In genomic region chr11:6184202-6184935, GRCm38 (mm10) we compare ENCODE assay signal across 10 mouse cellular contexts. TPM values are rescaled to one million over a fixed set of nuclear protein-coding genes. Genes with fewer than 3 reads are reported as not detected.
DNase-seq lines count a peak whose midpoint lies in the region; ATAC-seq lines count a peak whose summit lies in the region.
"Had no signal": no experiment of that assay in that cellular context is flagged by ENCODE, and none has a peak within 500 bp of the region (broad histone marks: within the 10 kb centered on the region; RNA-seq: fewer than 3 reads in every experiment).

No protein-coding gene starts in this region.

- no peak overlapping the region for H3K4me3 ChIP-seq in forebrain, embryonic 13.5 days
- H3K4me3 ChIP-seq in forebrain, embryonic 10.5 days: no peak overlapping the region
- H3K4me3 ChIP-seq in neural tube, embryonic 13.5 days: no peak overlapping the region
- no peak overlapping the region for H3K4me3 ChIP-seq in liver, embryonic 11.5 days (ENCODE audit: low read depth, low read length)

- H3K36me3 ChIP-seq in forebrain, embryonic 13.5 days (ENCODE audit: poor library complexity, severe bottlenecking): 0 out of 2 replicates have a peak, but pooled peaks cover under 1% of the 10 kb centered on the region
- peaks cover 35% of the 10 kb centered on the region for H3K36me3 ChIP-seq in forebrain, embryonic 10.5 days (replicated peaks)
- H3K36me3 ChIP-seq in neural tube, embryonic 13.5 days: peaks cover under 1% of the 10 kb centered on the region
- H3K36me3 ChIP-seq in liver, embryonic 11.5 days (ENCODE audit: control insufficient read depth, insufficient read depth, low read length): peaks cover 4% of the 10 kb centered on the region; the same call in 1 of the 2 replicates

- no peak overlapping the region for H3K9ac ChIP-seq in forebrain, embryonic 13.5 days
- peak overlapping the region; percentile 10; the same call in 1 of the 2 replicates for H3K9ac ChIP-seq in neural tube, embryonic 13.5 days
- 0 out of 2 replicates have a peak overlapping the region, but pooled peaks have one; percentile 31 for H3K9ac ChIP-seq in liver, embryonic 11.5 days (ENCODE audit: low read depth, low read length)

- ATAC-seq in forebrain, embryonic 13.5 days: no peak
- ATAC-seq in neural tube, embryonic 13.5 days (ENCODE audit: low read depth): no peak
- peak; percentile 62 for ATAC-seq in liver, embryonic 11.5 days (replicated peaks; ENCODE audit: low FRiP score)
- ATAC-seq: midbrain, embryonic 16.5 days had no signal

- DNase-seq in forebrain, embryonic 10.5 days (ENCODE audit: extremely low spot score, low spot score): no peak
- no peak for DNase-seq in neural tube, embryonic 10.5 days (ENCODE audit: extremely low spot score, low spot score)
- no peak for DNase-seq in liver, embryonic 11.5 days (ENCODE audit: low spot score)
- DNase-seq in thymus, postnatal 25 days: peak; percentile 59
- DNase-seq in embryo, embryonic 10.5 days (ENCODE audit: low spot score): no peak
- no peak for DNase-seq in frontal cortex, adult 2 months (ENCODE audit: extremely low spot score in 1 of 2, low spot score in 1 of 2)
- DNase-seq: adrenal gland, postnatal 36 days had no signal

- WGBS in forebrain, embryonic 13.5 days: 79% methylated on average over 11 of the region's 11 CpGs
- 83% methylated on average over 11 of the region's 11 CpGs for WGBS in forebrain, embryonic 10.5 days
- WGBS in neural tube, embryonic 13.5 days: 40% methylated on average over 11 of the region's 11 CpGs
- 57% methylated on average over 11 of the region's 11 CpGs for WGBS in liver, embryonic 11.5 days

- no peaks in the 10 kb centered on the region for H3K27me3 ChIP-seq in forebrain, embryonic 13.5 days
- H3K27me3 ChIP-seq in forebrain, embryonic 10.5 days (ENCODE audit: poor library complexity, severe bottlenecking): no peaks in the 10 kb centered on the region
- no peaks in the 10 kb centered on the region for H3K27me3 ChIP-seq in neural tube, embryonic 13.5 days
- no peaks in the 10 kb centered on the region for H3K27me3 ChIP-seq in liver, embryonic 11.5 days (replicated peaks; ENCODE audit: control insufficient read depth, insufficient read depth, low read length)

- peaks cover 41% of the 10 kb centered on the region for H3K4me1 ChIP-seq in forebrain, embryonic 13.5 days
- peaks cover 23% of the 10 kb centered on the region for H3K4me1 ChIP-seq in forebrain, embryonic 10.5 days
- peaks cover 47% of the 10 kb centered on the region for H3K4me1 ChIP-seq in neural tube, embryonic 13.5 days (replicated peaks)
- peaks cover 25% of the 10 kb centered on the region for H3K4me1 ChIP-seq in liver, embryonic 11.5 days (replicated peaks; ENCODE audit: control insufficient read depth, insufficient read depth, low read length)

- H3K4me2 ChIP-seq in forebrain, embryonic 13.5 days: no peak overlapping the region
- no peak overlapping the region for H3K4me2 ChIP-seq in neural tube, embryonic 13.5 days
- peak overlapping the region; percentile 40 for H3K4me2 ChIP-seq in liver, embryonic 11.5 days

- peak overlapping the region; percentile 44; the same call in 1 of the 2 replicates for H3K27ac ChIP-seq in forebrain, embryonic 13.5 days
- no peak overlapping the region for H3K27ac ChIP-seq in forebrain, embryonic 10.5 days
- peak overlapping the region; percentile 49 for H3K27ac ChIP-seq in neural tube, embryonic 13.5 days (replicated peaks)
- H3K27ac ChIP-seq in liver, embryonic 11.5 days (ENCODE audit: low read depth, low read length): peak overlapping the region; percentile 54

- H3K9me3 ChIP-seq in forebrain, embryonic 13.5 days (replicated peaks): no peaks in the 10 kb centered on the region
- no peaks in the 10 kb centered on the region for H3K9me3 ChIP-seq in forebrain, embryonic 10.5 days
- H3K9me3 ChIP-seq in neural tube, embryonic 13.5 days: no peaks in the 10 kb centered on the region
- no peaks in the 10 kb centered on the region for H3K9me3 ChIP-seq in liver, embryonic 11.5 days (ENCODE audit: control insufficient read depth, low read length)

RNA-seq across cellular contexts. Expression of gene A730071L15Rik, which starts 15.5 kb away (rescaled TPM):
- 0.69 and 0.79 TPM in 2 replicates for polyA plus RNA-seq in forebrain, embryonic 13.5 days (2015; fragmentation: Nextera tagmentation; extraction: Ambion mirVana)
- polyA plus RNA-seq in forebrain, embryonic 10.5 days (2016; fragmentation: Nextera tagmentation; extraction: Ambion mirVana): 0.57 TPM in 2 replicates
- 0.46 and 0.91 TPM in 2 replicates for polyA plus RNA-seq in neural tube, embryonic 13.5 days (2015; fragmentation: Nextera tagmentation; extraction: Ambion mirVana)
- 0.11 and 0.27 TPM in 2 replicates for polyA plus RNA-seq in liver, embryonic 11.5 days (2014; fragmentation: Nextera tagmentation; extraction: Ambion mirVana)
- polyA plus RNA-seq in frontal cortex, adult 2 months (2012; rRNA removed): 0.27 TPM in 1 of 2 replicates, not detected in the other

RNA-seq across cellular contexts. Expression of gene Nudcd3, which starts 15.8 kb away (rescaled TPM):
- 57.0 and 65.3 TPM in 2 replicates for polyA plus RNA-seq in forebrain, embryonic 13.5 days (2015; fragmentation: Nextera tagmentation; extraction: Ambion mirVana)
- 56.5 and 57.3 TPM in 2 replicates for polyA plus RNA-seq in forebrain, embryonic 10.5 days (2016; fragmentation: Nextera tagmentation; extraction: Ambion mirVana)
- polyA plus RNA-seq in neural tube, embryonic 13.5 days (2015; fragmentation: Nextera tagmentation; extraction: Ambion mirVana): 53.9 and 56.4 TPM in 2 replicates
- 31.9 and 32.4 TPM in 2 replicates for polyA plus RNA-seq in liver, embryonic 11.5 days (2014; fragmentation: Nextera tagmentation; extraction: Ambion mirVana)
- polyA plus RNA-seq in frontal cortex, adult 2 months (2012; rRNA removed): 96.6 and 104 TPM in 2 replicates

RNA-seq across cellular contexts. Expression of gene Npc1l1, which starts 45.6 kb away (rescaled TPM):
- 0.04 and 0.05 TPM in 2 replicates for polyA plus RNA-seq in forebrain, embryonic 13.5 days (2015; fragmentation: Nextera tagmentation; extraction: Ambion mirVana)
- polyA plus RNA-seq in forebrain, embryonic 10.5 days (2016; fragmentation: Nextera tagmentation; extraction: Ambion mirVana): not detected in 2 replicates
- polyA plus RNA-seq in neural tube, embryonic 13.5 days (2015; fragmentation: Nextera tagmentation; extraction: Ambion mirVana): not detected in 2 replicates
- polyA plus RNA-seq in liver, embryonic 11.5 days (2014; fragmentation: Nextera tagmentation; extraction: Ambion mirVana): 0.06 and 0.23 TPM in 2 replicates
- polyA plus RNA-seq in frontal cortex, adult 2 months (2012; rRNA removed): 1.2 and 1.4 TPM in 2 replicates
